Mouse (Mus musculus): Measurements from ENCODE around the gene Itgb4.

Gene Itgb4

GRCm38 (mm10) chr11:115974309-115975082, at the start of gene Itgb4:
Gene Itgb4, plus strand, starts transcription at chr11:115974709.
- no peak for DNase-seq (ENCODE audit: extremely low read depth, insufficient read length, low spot score)

- no peak for DNase-seq (ENCODE audit: extremely low read depth, insufficient read length, low spot score)
These were observed 45.5 kb upstream of the Itgb4 start for GRCm38 (mm10) chr11:115929031-115929430.

GRCm38 (mm10) chr11:115929818-115930217, 44.7 kb upstream of the Itgb4 start:
- DNase-seq (ENCODE audit: extremely low read depth, insufficient read length, low spot score) = no peak

- no peak for DNase-seq (ENCODE audit: extremely low read depth, insufficient read length, low spot score)
These were observed 43.3 kb upstream of the Itgb4 start for GRCm38 (mm10) chr11:115931235-115931634.

GRCm38 (mm10) chr11:115933108-115933746, 41.3 kb upstream of the Itgb4 start, which contains the start of the genes Sap30bp and Recql5:
Gene Sap30bp, plus strand, starts transcription at chr11:115933282.
Gene Recql5, minus strand, starts transcription at chr11:115933477.
- peak; percentile 92 for DNase-seq (ENCODE audit: extremely low read depth, insufficient read length, low spot score)

- DNase-seq (ENCODE audit: extremely low read depth, insufficient read length, low spot score) = no peak
These were observed 40.8 kb upstream of the Itgb4 start for GRCm38 (mm10) chr11:115933747-115934110.

GRCm38 (mm10) chr11:115939690-115940329, 34.7 kb upstream of the Itgb4 start:
- no peak for DNase-seq (ENCODE audit: extremely low read depth, insufficient read length, low spot score)

GRCm38 (mm10) chr11:115941980-115942379, 32.5 kb upstream of the Itgb4 start:
- DNase-seq (ENCODE audit: extremely low read depth, insufficient read length, low spot score) = no peak

GRCm38 (mm10) chr11:115945247-115945646, 29.3 kb upstream of the Itgb4 start:
- DNase-seq (ENCODE audit: extremely low read depth, insufficient read length, low spot score) = no peak

GRCm38 (mm10) chr11:115946221-115946828, 28.2 kb upstream of the Itgb4 start:
- no peak for DNase-seq (ENCODE audit: extremely low read depth, insufficient read length, low spot score)

- DNase-seq (ENCODE audit: extremely low read depth, insufficient read length, low spot score) = peak; percentile 80
These were observed 26.2 kb upstream of the Itgb4 start for GRCm38 (mm10) chr11:115948316-115948715.

GRCm38 (mm10) chr11:115950719-115951118, 23.8 kb upstream of the Itgb4 start:
- no peak for DNase-seq (ENCODE audit: extremely low read depth, insufficient read length, low spot score)

- DNase-seq (ENCODE audit: extremely low read depth, insufficient read length, low spot score) = peak; percentile 76
These were observed 19.8 kb upstream of the Itgb4 start for GRCm38 (mm10) chr11:115954712-115955111.

GRCm38 (mm10) chr11:115955195-115955858, 19.2 kb upstream of the Itgb4 start:
- peak; percentile 87 for DNase-seq (ENCODE audit: extremely low read depth, insufficient read length, low spot score)

- peak; percentile 74 for DNase-seq (ENCODE audit: extremely low read depth, insufficient read length, low spot score)
These were observed 18.1 kb upstream of the Itgb4 start for GRCm38 (mm10) chr11:115956453-115956852.

- peak; percentile 68 for DNase-seq (ENCODE audit: extremely low read depth, insufficient read length, low spot score)
These were observed 16.5 kb upstream of the Itgb4 start for GRCm38 (mm10) chr11:115957971-115958370.

- no peak for DNase-seq (ENCODE audit: extremely low read depth, insufficient read length, low spot score)
These were observed 15.5 kb upstream of the Itgb4 start for GRCm38 (mm10) chr11:115959018-115959417.

GRCm38 (mm10) chr11:115962651-115963412, 11.7 kb upstream of the Itgb4 start:
- no peak for DNase-seq (ENCODE audit: extremely low read depth, insufficient read length, low spot score)

GRCm38 (mm10) chr11:115964977-115965604, 9.4 kb upstream of the Itgb4 start:
- peak; percentile 87 for DNase-seq (ENCODE audit: extremely low read depth, insufficient read length, low spot score)
